Mouse (Mus musculus) limb, embryonic 13.5 days (tissue): ENCODE data around the gene Tmco4. TPM values are rescaled to one million over a fixed set of nuclear protein-coding genes. Genes with fewer than 3 reads are reported as not detected.

Experiments
- polyA plus RNA-seq: library from polyadenylated mRNA; unstranded; fragments of >200 nt; fragmentation: Nextera tagmentation; extraction: Ambion mirVana; gene quantifications from 2 replicates; pipeline ENCODE4 v1.2.1, GENCODE M21; 2015

Tmco4 gene
- polyA plus RNA-seq, 1 experiment from 2014 or later: 3.7 TPM

Other genes starting within 250 kb of the Tmco4 start
- 0.19 and 0.33 TPM in 2 replicates for gene Pla2g2c, start 248.1 kb upstream of the Tmco4 start, polyA plus RNA-seq
- 0.57 and 0.84 TPM in 2 replicates for gene Ubxn10, start 235.7 kb upstream of the Tmco4 start, polyA plus RNA-seq
- 0.74 and 1.0 TPM in 2 replicates for gene Pla2g2f, start 215.3 kb upstream of the Tmco4 start, polyA plus RNA-seq
- gene Pla2g2d, start 197.2 kb upstream of the Tmco4 start, polyA plus RNA-seq: 0.13 and 0.14 TPM in 2 replicates
- gene Pla2g5, start 109.4 kb upstream of the Tmco4 start, polyA plus RNA-seq: 0.14 and 0.24 TPM in 2 replicates
- gene Gm13030, start 98.9 kb upstream of the Tmco4 start, polyA plus RNA-seq: not detected in 2 replicates
- gene Pla2g2e, start 94.9 kb upstream of the Tmco4 start, polyA plus RNA-seq: not detected in 2 replicates
- 2.9 and 3.1 TPM in 2 replicates for gene Otud3, start 58.9 kb upstream of the Tmco4 start, polyA plus RNA-seq
- gene Rnf186, start 5.8 kb upstream of the Tmco4 start, polyA plus RNA-seq: 0.27 and 0.45 TPM in 2 replicates
- 0.27 and 0.34 TPM in 2 replicates for gene Htr6, start 102.7 kb downstream of the Tmco4 start, polyA plus RNA-seq
- 140 and 143 TPM in 2 replicates for gene Nbl1, start 120.1 kb downstream of the Tmco4 start, polyA plus RNA-seq
- 441 and 454 TPM in 2 replicates for gene Minos1, start 158.2 kb downstream of the Tmco4 start, polyA plus RNA-seq
- gene Capzb, start 220.0 kb downstream of the Tmco4 start, polyA plus RNA-seq: 396 and 406 TPM in 2 replicates